Mouse (Mus musculus) urinary bladder, postnatal 36 days (tissue): Measurements from ENCODE around the gene Slc25a17.

Source experiments
- DNase-seq, 2 experiments: peaks; one replicate each; pipeline ENCODE4 v3.0.0; 2022; ENCODE audit warnings: low spot score in 2 of 2, mixed read lengths in 1 of 2

Slc25a17 gene

GRCm38 (mm10) chr15:81301193-81302070 lies 59.2 kb downstream of the Slc25a17 start:
- peak in 1 of 2 experiments; percentile 27 for DNase-seq

GRCm38 (mm10) chr15:81300520-81301069 lies 60.0 kb downstream of the Slc25a17 start:
- DNase-seq = no peak

GRCm38 (mm10) chr15:81299549-81299948 lies 61.1 kb downstream of the Slc25a17 start:
- DNase-seq = no peak

GRCm38 (mm10) chr15:81298213-81298612 lies 62.4 kb downstream of the Slc25a17 start:
- DNase-seq = no peak

- DNase-seq = no peak
Measured at GRCm38 (mm10) chr15:81297543-81297942, 63.1 kb downstream of the Slc25a17 start.

- DNase-seq = no peak
Measured at GRCm38 (mm10) chr15:81294897-81295296, 65.7 kb downstream of the Slc25a17 start.

- DNase-seq = no peak
Measured at GRCm38 (mm10) chr15:81294386-81294785, 66.2 kb downstream of the Slc25a17 start.

GRCm38 (mm10) chr15:81290747-81291146 lies 69.9 kb downstream of the Slc25a17 start:
- no peak for DNase-seq

GRCm38 (mm10) chr15:81290230-81290629 lies 70.4 kb downstream of the Slc25a17 start:
- no peak for DNase-seq

GRCm38 (mm10) chr15:81284121-81284734 lies 76.4 kb downstream of the Slc25a17 start:
- DNase-seq = no peak

- no peak for DNase-seq
Measured at GRCm38 (mm10) chr15:81278699-81279098, 81.9 kb downstream of the Slc25a17 start.

GRCm38 (mm10) chr15:81277928-81278327 lies 82.7 kb downstream of the Slc25a17 start:
- DNase-seq = no peak

- no peak for DNase-seq
Measured at GRCm38 (mm10) chr15:81273361-81273760, 87.3 kb downstream of the Slc25a17 start.

- DNase-seq = peak in 1 of 2 experiments; percentile 14
Measured at GRCm38 (mm10) chr15:81272305-81273053, 88.1 kb downstream of the Slc25a17 start.
